Mouse (Mus musculus): ENCODE results near the gene Glb1l. TPM values are rescaled to one million over a fixed set of nuclear protein-coding genes. Genes with fewer than 3 reads are reported as not detected.

The Glb1l gene
- polyA plus RNA-seq, 1 experiment from 2014 or later: 20.1 TPM

- H3K4me3 ChIP-seq (ENCODE audit: low read length): peak within 1 kb of the TSS; percentile 77
- peak within 1 kb of the TSS; percentile 92 for H3K27ac ChIP-seq (ENCODE audit: low read depth, low read length)
- H3K27me3 ChIP-seq (replicated peaks; ENCODE audit: control insufficient read depth, insufficient read depth, low read length): no peaks in the 10 kb centered on the region
- ATAC-seq: peak; percentile 97
- peaks cover 15% of the 10 kb centered on the region for H3K4me1 ChIP-seq (ENCODE audit: control insufficient read depth, insufficient read depth, low read depth, low read length)
- H3K9me3 ChIP-seq (ENCODE audit: control insufficient read depth, low read length): no peaks in the 10 kb centered on the region
- peak within 1 kb of the TSS; percentile 84 for H3K4me2 ChIP-seq (ENCODE audit: low read length)
- WGBS: 1% methylated on average over 59 of the region's 59 CpGs
- H3K36me3 ChIP-seq (ENCODE audit: control insufficient read depth, insufficient read depth, low read length): peaks cover 23% of the 10 kb centered on the region
- peak within 1 kb of the TSS; percentile 84 for H3K9ac ChIP-seq (ENCODE audit: low read depth, low read length)
These were observed 41.8 kb downstream of the Glb1l start, which contains the start of gene Zfand2b for GRCm38 (mm10) chr1:75168472-75169464. Gene Zfand2b, plus strand, starts transcription at chr1:75168646.

GRCm38 (mm10) chr1:75168093-75168471 is 42.5 kb downstream of the Glb1l start:
- Histone ChIP-seq H3K27ac (ENCODE audit: low read depth, low read length) (peak overlapping the region; percentile 92), H3K4me2 (ENCODE audit: low read length) (peak overlapping the region; percentile 84), H3K4me1 (ENCODE audit: control insufficient read depth, insufficient read depth, low read depth, low read length) (peaks cover 15% of the 10 kb centered on the region), H3K9me3 (ENCODE audit: control insufficient read depth, low read length) (no peaks in the 10 kb centered on the region), H3K36me3 (ENCODE audit: control insufficient read depth, insufficient read depth, low read length) (peaks cover 22% of the 10 kb centered on the region), H3K27me3 (replicated peaks; ENCODE audit: control insufficient read depth, insufficient read depth, low read length) (no peaks in the 10 kb centered on the region), H3K4me3 (ENCODE audit: low read length) (peak overlapping the region; percentile 77), H3K9ac (ENCODE audit: low read depth, low read length) (peak overlapping the region; percentile 84)
- peak; percentile 60 for ATAC-seq
- 7% methylated on average over 7 of the region's 7 CpGs for WGBS

DNA sequence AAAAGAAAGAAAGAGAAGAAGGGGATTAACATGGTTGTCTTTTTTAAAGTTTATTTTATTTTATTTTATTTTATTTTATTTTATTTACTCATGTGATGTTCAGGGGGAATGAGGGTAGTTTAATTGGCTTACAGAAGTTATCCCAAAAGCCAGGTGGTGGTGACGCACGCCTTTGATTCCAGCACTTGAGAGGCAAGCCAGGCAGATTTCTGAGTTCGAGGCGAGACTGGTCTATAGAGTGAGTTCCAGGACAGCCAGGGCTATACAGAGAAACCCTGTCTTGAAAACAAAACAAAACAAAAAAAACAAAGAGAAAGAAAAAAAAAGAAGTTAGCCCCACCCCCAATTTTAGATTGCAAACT is 50.4 kb downstream of the Glb1l start:
- 84% methylated on average over 4 of the region's 4 CpGs for WGBS
- Histone ChIP-seq H3K4me3 (ENCODE audit: low read length) (no peak overlapping the region), H3K9me3 (ENCODE audit: control insufficient read depth, low read length) (no peaks in the 10 kb centered on the region), H3K4me2 (ENCODE audit: low read length) (no peak overlapping the region), H3K4me1 (ENCODE audit: control insufficient read depth, insufficient read depth, low read depth, low read length) (no peaks in the 10 kb centered on the region), H3K27ac (ENCODE audit: low read depth, low read length) (no peak overlapping the region), H3K9ac (ENCODE audit: low read depth, low read length) (no peak overlapping the region), H3K36me3 (ENCODE audit: control insufficient read depth, insufficient read depth, low read length) (no peaks in the 10 kb centered on the region), H3K27me3 (replicated peaks; ENCODE audit: control insufficient read depth, insufficient read depth, low read length) (no peaks in the 10 kb centered on the region)
- ATAC-seq: no peak

GRCm38 (mm10) chr1:75159540-75160255 is 50.9 kb downstream of the Glb1l start:
- H3K4me3 ChIP-seq (ENCODE audit: low read length): no peak overlapping the region
- no peak overlapping the region for H3K4me2 ChIP-seq (ENCODE audit: low read length)
- 74% methylated on average over 5 of the region's 5 CpGs for WGBS
- no peak for ATAC-seq
- no peaks in the 10 kb centered on the region for H3K4me1 ChIP-seq (ENCODE audit: control insufficient read depth, insufficient read depth, low read depth, low read length)
- H3K9ac ChIP-seq (ENCODE audit: low read depth, low read length): no peak overlapping the region
- H3K27ac ChIP-seq (ENCODE audit: low read depth, low read length): no peak overlapping the region
- H3K9me3 ChIP-seq (ENCODE audit: control insufficient read depth, low read length): no peaks in the 10 kb centered on the region
- H3K27me3 ChIP-seq (replicated peaks; ENCODE audit: control insufficient read depth, insufficient read depth, low read length): no peaks in the 10 kb centered on the region
- H3K36me3 ChIP-seq (ENCODE audit: control insufficient read depth, insufficient read depth, low read length): no peaks in the 10 kb centered on the region

DNA sequence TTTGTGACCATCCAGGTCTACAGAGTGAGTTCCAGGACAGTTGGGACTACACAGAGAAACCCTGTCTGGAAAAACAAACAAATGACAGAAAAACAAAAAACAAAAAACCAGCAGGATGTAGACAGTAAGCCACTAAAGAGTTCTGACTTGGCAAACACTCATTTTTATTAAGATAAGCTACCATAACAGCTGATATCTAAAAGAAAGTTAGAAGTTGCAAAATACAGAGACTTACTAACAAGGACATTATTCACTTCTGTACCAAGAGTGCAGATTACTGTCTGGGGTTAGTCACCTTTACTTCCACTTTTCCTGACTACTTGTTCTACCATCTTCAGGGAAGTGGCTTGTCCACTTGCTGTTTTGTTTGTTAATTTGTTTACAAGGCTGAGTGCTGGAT is 51.6 kb downstream of the Glb1l start:
- no peak overlapping the region for H3K27ac ChIP-seq (ENCODE audit: low read depth, low read length)
- H3K9ac ChIP-seq (ENCODE audit: low read depth, low read length): no peak overlapping the region
- no peaks in the 10 kb centered on the region for H3K36me3 ChIP-seq (ENCODE audit: control insufficient read depth, insufficient read depth, low read length)
- no peak overlapping the region for H3K4me3 ChIP-seq (ENCODE audit: low read length)
- no peaks in the 10 kb centered on the region for H3K9me3 ChIP-seq (ENCODE audit: control insufficient read depth, low read length)
- H3K4me2 ChIP-seq (ENCODE audit: low read length): no peak overlapping the region
- ATAC-seq: no peak
- no peaks in the 10 kb centered on the region for H3K27me3 ChIP-seq (replicated peaks; ENCODE audit: control insufficient read depth, insufficient read depth, low read length)
- H3K4me1 ChIP-seq (ENCODE audit: control insufficient read depth, insufficient read depth, low read depth, low read length): no peaks in the 10 kb centered on the region

GRCm38 (mm10) chr1:75155837-75156236 is 54.8 kb downstream of the Glb1l start:
- Histone ChIP-seq H3K27me3 (replicated peaks; ENCODE audit: control insufficient read depth, insufficient read depth, low read length) (no peaks in the 10 kb centered on the region), H3K27ac (ENCODE audit: low read depth, low read length) (no peak overlapping the region), H3K9ac (ENCODE audit: low read depth, low read length) (no peak overlapping the region), H3K36me3 (ENCODE audit: control insufficient read depth, insufficient read depth, low read length) (no peaks in the 10 kb centered on the region), H3K4me2 (ENCODE audit: low read length) (no peak overlapping the region), H3K4me1 (ENCODE audit: control insufficient read depth, insufficient read depth, low read depth, low read length) (no peaks in the 10 kb centered on the region), H3K9me3 (ENCODE audit: control insufficient read depth, low read length) (no peaks in the 10 kb centered on the region), H3K4me3 (ENCODE audit: low read length) (no peak overlapping the region)
- ATAC-seq: no peak
- WGBS: 78% methylated on average over 3 of the region's 3 CpGs

DNA sequence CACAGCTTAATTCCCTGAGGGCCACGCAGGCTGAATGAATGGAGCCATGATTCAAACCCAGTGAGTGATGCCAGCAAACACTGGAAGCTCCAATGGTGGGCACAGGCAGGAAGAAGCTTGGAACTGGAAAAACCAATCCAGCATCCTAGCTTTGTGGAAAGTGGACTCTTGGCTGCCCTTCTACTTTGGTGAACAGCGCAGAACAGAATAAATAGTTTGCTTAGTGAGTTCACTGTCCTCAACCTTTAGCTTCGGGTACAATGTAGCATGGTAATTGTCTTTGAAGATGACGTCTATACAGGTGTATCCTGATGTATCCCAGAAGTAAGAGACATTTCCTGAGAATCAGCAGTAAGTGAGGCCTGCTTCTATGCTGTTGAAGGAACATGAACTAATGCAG is 61.9 kb downstream of the Glb1l start:
- H3K4me3 ChIP-seq (ENCODE audit: low read length): no peak overlapping the region
- H3K4me1 ChIP-seq (ENCODE audit: control insufficient read depth, insufficient read depth, low read depth, low read length): peaks cover 8% of the 10 kb centered on the region
- H3K9ac ChIP-seq (ENCODE audit: low read depth, low read length): no peak overlapping the region
- H3K27me3 ChIP-seq (replicated peaks; ENCODE audit: control insufficient read depth, insufficient read depth, low read length): no peaks in the 10 kb centered on the region
- 91% methylated on average over 4 of the region's 4 CpGs for WGBS
- peaks cover 38% of the 10 kb centered on the region for H3K36me3 ChIP-seq (ENCODE audit: control insufficient read depth, insufficient read depth, low read length)
- H3K27ac ChIP-seq (ENCODE audit: low read depth, low read length): no peak overlapping the region
- no peak overlapping the region for H3K4me2 ChIP-seq (ENCODE audit: low read length)
- ATAC-seq: no peak
- H3K9me3 ChIP-seq (ENCODE audit: control insufficient read depth, low read length): no peaks in the 10 kb centered on the region

Data from hindbrain, embryonic 16.5 days (tissue).